Mouse (Mus musculus) bone marrow, adult 2 months (tissue): ENCODE measurements around the gene Pif1.

Source experiments
- CTCF ChIP-seq: fragments of 200-500 bp; IDR thresholded peaks from 2 replicates; pipeline ENCODE4 v1.5.1; 2011; ENCODE audit warnings: low read length, control low read depth; ENCODE audit not compliant: control insufficient read depth, insufficient read depth
- POLR2A ChIP-seq: fragments of 200-500 bp; IDR thresholded peaks from 2 replicates; pipeline ENCODE4 v1.6.1; 2011; ENCODE audit warnings: low read depth, mild to moderate bottlenecking, control low read depth, low read length, borderline replicate concordance; ENCODE audit not compliant: control insufficient read depth

GRCm38 (mm10) chr9:65583045-65583444, 3.9 kb upstream of the Pif1 start:
- no peak for TF ChIP-seq CTCF
- no peak for TF ChIP-seq POLR2A
